Mouse (Mus musculus) liver, embryonic 11.5 days (tissue): ENCODE data around the gene Gimap4. TPM values are rescaled to one million over a fixed set of nuclear protein-coding genes. Genes with fewer than 3 reads are reported as not detected.

ENCODE experiments used
- ATAC-seq: fragments of 200-750 bp; cut with Nextera tagmentation; replicated peaks from 2 replicates; pipeline ENCODE4 v1.8.0; 2017; ENCODE audit warnings: moderate number of reproducible peaks, mild to moderate bottlenecking, moderate TSS enrichment, moderate library complexity; ENCODE audit not compliant: low FRiP score
- DNase-seq: peaks from one replicate; pipeline ENCODE4 v3.0.0-alpha.2; 2017; ENCODE audit warnings: low spot score
- H3K27ac ChIP-seq: fragments of 300-500 bp; sonication (generic); 2 replicates; pipeline ENCODE4 v1.5.1; 2014; ENCODE audit warnings: mild to moderate bottlenecking, low read depth, low read length, control low read depth
- H3K27me3 ChIP-seq: fragments of 300-500 bp; sonication (generic); replicated peaks from 2 replicates; pipeline ENCODE4 v1.6.1; 2014; ENCODE audit warnings: low read length, mixed read lengths; ENCODE audit not compliant: control insufficient read depth, insufficient read depth
- H3K36me3 ChIP-seq: fragments of 300-500 bp; sonication (generic); 2 replicates; pipeline ENCODE4 v1.6.1; 2014; ENCODE audit warnings: mild to moderate bottlenecking, low read length, moderate library complexity, mixed read lengths; ENCODE audit not compliant: control insufficient read depth, insufficient read depth
- H3K4me1 ChIP-seq: fragments of 300-500 bp; sonication (generic); replicated peaks from 2 replicates; pipeline ENCODE4 v1.6.1; 2014; ENCODE audit warnings: low read length, mixed read lengths; ENCODE audit not compliant: control insufficient read depth, insufficient read depth
- H3K4me2 ChIP-seq: fragments of 300-500 bp; sonication (generic); 2 replicates; pipeline ENCODE4 v1.6.1; 2014; ENCODE audit warnings: mild to moderate bottlenecking, control low read depth, moderate library complexity
- H3K4me3 ChIP-seq: fragments of 300-500 bp; sonication (generic); 2 replicates; pipeline ENCODE4 v1.5.1; 2014; ENCODE audit warnings: low read depth, low read length, control low read depth
- H3K9ac ChIP-seq: fragments of 300-500 bp; sonication (generic); 2 replicates; pipeline ENCODE4 v1.6.1; 2014; ENCODE audit warnings: low read depth, low read length, control low read depth
- H3K9me3 ChIP-seq: fragments of 300-500 bp; sonication (generic); 2 replicates; pipeline ENCODE4 v1.6.1; 2016; ENCODE audit warnings: low read length, inconsistent platforms, mixed read lengths; ENCODE audit not compliant: control insufficient read depth
- WGBS: fragments of 180-500 bp; shearing (Covaris S2); extraction: QIAGEN DNeasy Blood & Tissue Kit; methylation state at CpG from one replicate; pipeline ENCODE4 v1.1.7; 2014; 5-methylcytosine and 5-hydroxymethylcytosine counted together
- polyA plus RNA-seq: library from polyadenylated mRNA; unstranded; fragments of >200 nt; fragmentation: Nextera tagmentation; extraction: Ambion mirVana; gene quantifications from 2 replicates; pipeline ENCODE4 v1.2.1, GENCODE M21; 2014

Gimap4 gene
- polyA plus RNA-seq, 1 experiment from 2014 or later: 21.8 TPM

- H3K4me1 ChIP-seq: peaks cover 10% of the 10 kb centered on the region; the same call in 1 of the 2 replicates
- H3K9me3 ChIP-seq: no peaks in the 10 kb centered on the region
- peak overlapping the region; percentile 29 for H3K4me2 ChIP-seq
- DNase-seq (no peak), ATAC-seq (0 out of 2 replicates have a peak, but pooled peaks have one; percentile 18)
- no peaks in the 10 kb centered on the region for H3K27me3 ChIP-seq
- H3K4me3 ChIP-seq: no peak overlapping the region
- no peak overlapping the region for H3K9ac ChIP-seq
- H3K27ac ChIP-seq: peak overlapping the region; percentile 44; the same call in 1 of the 2 replicates
- 26% methylated on average over 3 of the region's 3 CpGs for WGBS
- H3K36me3 ChIP-seq: no peaks in the 10 kb centered on the region
These were observed 56.9 kb downstream of the Gimap4 start for GRCm38 (mm10) chr6:48741273-48741672.

Other genes starting within 250 kb of the Gimap4 start
- gene Zfp467, start 238.7 kb upstream of the Gimap4 start, polyA plus RNA-seq: 5.3 and 6.9 TPM in 2 replicates
- 0.05 and 0.16 TPM in 2 replicates for gene Sspo, start 236.3 kb upstream of the Gimap4 start, polyA plus RNA-seq
- 4.2 and 5.6 TPM in 2 replicates for gene Atp6v0e2, start 146.9 kb upstream of the Gimap4 start, polyA plus RNA-seq
- 4.6 and 4.9 TPM in 2 replicates for gene Lrrc61, start 129.8 kb upstream of the Gimap4 start, polyA plus RNA-seq
- 9.0 and 9.7 TPM in 2 replicates for gene Rarres2, start 111.8 kb upstream of the Gimap4 start, polyA plus RNA-seq
- gene Gm45021, start 94.9 kb upstream of the Gimap4 start, polyA plus RNA-seq: not detected in 2 replicates
- gene Repin1, start 90.7 kb upstream of the Gimap4 start, polyA plus RNA-seq: 20.0 and 20.1 TPM in 2 replicates
- not detected in 2 replicates for gene Gm44965, start 90.6 kb upstream of the Gimap4 start, polyA plus RNA-seq
- 2.7 and 3.3 TPM in 2 replicates for gene Zfp775, start 82.5 kb upstream of the Gimap4 start, polyA plus RNA-seq
- gene AI854703, start 57.8 kb upstream of the Gimap4 start, polyA plus RNA-seq: 0.40 and 0.45 TPM in 2 replicates
- 0.32 and 1.1 TPM in 2 replicates for gene Gimap8, start 37.3 kb upstream of the Gimap4 start, polyA plus RNA-seq
- 14.5 and 17.9 TPM in 2 replicates for gene Gimap9, start 8.4 kb upstream of the Gimap4 start, polyA plus RNA-seq
- 18.0 and 18.6 TPM in 2 replicates for gene Gimap6, start 23.7 kb downstream of the Gimap4 start, polyA plus RNA-seq
- gene Gm28053, start 34.1 kb downstream of the Gimap4 start, polyA plus RNA-seq: 0.77 and 2.2 TPM in 2 replicates
- not detected in 2 replicates for gene Gimap7, start 34.1 kb downstream of the Gimap4 start, polyA plus RNA-seq
- gene Gimap1, start 54.5 kb downstream of the Gimap4 start, polyA plus RNA-seq: 14.1 and 15.4 TPM in 2 replicates
- 3.5 and 4.0 TPM in 2 replicates for gene Gimap5, start 61.6 kb downstream of the Gimap4 start, polyA plus RNA-seq
- gene Gimap3, start 86.3 kb downstream of the Gimap4 start, polyA plus RNA-seq: 0.08 TPM in 1 of 2 replicates, not detected in the other
- gene Tmem176a, start 156.4 kb downstream of the Gimap4 start, polyA plus RNA-seq: 56.6 and 66.1 TPM in 2 replicates
- 105 and 118 TPM in 2 replicates for gene Tmem176b, start 156.9 kb downstream of the Gimap4 start, polyA plus RNA-seq
- gene Aoc1, start 188.3 kb downstream of the Gimap4 start, polyA plus RNA-seq: not detected in 2 replicates
- not detected in 2 replicates for gene 1600015I10Rik, start 245.3 kb downstream of the Gimap4 start, polyA plus RNA-seq